Mouse (Mus musculus): ENCODE measurements around the gene Dpp9. TPM values are rescaled to one million over a fixed set of nuclear protein-coding genes. Genes with fewer than 3 reads are reported as not detected.

Dpp9 gene
- polyA plus RNA-seq, 1 experiment from 2014 or later, result 28.8 TPM

DNA sequence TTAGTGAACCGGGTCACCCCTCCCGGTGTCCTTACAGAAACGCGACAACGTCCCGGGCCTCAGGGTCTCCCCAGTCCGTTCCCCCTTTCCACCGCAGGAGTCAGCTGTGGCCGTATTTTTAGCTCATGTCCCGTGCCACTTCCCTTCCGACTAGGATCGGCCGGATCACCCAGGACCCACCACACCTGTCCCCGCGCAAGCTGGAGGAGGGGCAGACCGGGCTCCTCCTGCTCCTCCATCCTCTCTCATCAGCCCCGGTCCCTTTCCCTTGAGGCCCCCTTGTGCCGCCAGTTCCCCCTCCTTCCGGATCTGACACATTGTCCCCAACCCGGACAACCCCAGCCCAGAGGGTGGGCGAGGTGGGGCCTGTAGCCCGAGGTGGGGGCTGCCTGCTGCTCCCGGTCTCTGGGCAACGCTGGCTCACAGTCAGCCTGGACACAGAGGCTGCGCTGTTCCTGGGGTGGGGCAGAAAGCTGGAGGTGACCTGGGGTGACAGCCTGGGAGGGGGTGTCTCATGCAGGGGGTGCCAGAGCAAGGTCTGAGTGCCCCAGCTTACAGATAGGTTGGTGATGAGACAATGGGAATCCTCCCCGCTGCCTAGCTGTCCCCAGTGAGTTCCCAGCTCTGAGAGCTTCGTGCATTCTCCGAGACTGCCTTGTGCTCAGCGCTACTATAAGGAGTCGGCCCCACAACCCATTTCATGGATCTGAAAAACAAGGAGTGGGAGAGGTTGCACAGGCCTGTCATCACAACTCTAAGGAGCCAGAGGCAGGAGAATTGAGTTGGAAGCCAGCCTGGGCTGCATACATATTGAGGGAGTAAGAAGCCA is 69.7 kb downstream of the Dpp9 start:
- Histone ChIP-seq H3K9me3 (no peaks in the 10 kb centered on the region), H3K36me3 (no peaks in the 10 kb centered on the region), H3K4me3 (peak overlapping the region; percentile 41), H3K27ac (replicated peaks) (no peak overlapping the region), H3K27me3 (peaks cover 14% of the 10 kb centered on the region), H3K9ac (peak overlapping the region; percentile 66), H3K4me1 (replicated peaks) (peaks cover 17% of the 10 kb centered on the region), H3K4me2 (peak overlapping the region; percentile 79)
- WGBS, result 1% methylated on average over 30 of the region's 30 CpGs
- peak; percentile 67 for ATAC-seq (ENCODE audit: low FRiP score, low read depth)

DNA sequence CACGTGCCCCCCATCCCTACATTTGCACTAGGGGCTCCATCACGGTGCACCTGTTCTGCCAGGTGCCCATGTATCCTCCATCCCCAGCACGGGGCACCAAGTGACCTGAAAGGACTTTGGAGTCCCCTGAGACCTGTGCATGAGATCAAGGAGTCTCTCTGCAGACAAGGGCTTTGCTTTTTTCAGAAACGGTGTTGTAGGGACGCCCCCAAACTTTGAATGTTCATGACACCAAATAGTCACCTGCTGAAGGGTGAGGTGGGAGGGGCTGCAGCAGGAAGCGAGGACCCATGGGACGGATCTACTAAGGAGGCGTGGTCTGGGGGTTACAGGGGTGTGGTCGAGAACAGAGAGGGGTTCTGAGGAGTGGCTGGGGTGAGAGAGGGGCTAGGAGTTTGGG is 70.4 kb downstream of the Dpp9 start:
- H3K4me1 ChIP-seq (replicated peaks), result peaks cover 15% of the 10 kb centered on the region
- WGBS, result 22% methylated on average over 9 of the region's 9 CpGs
- H3K9ac ChIP-seq, result peak overlapping the region; percentile 66
- H3K27me3 ChIP-seq, result peaks cover 14% of the 10 kb centered on the region
- H3K27ac ChIP-seq (replicated peaks), result no peak overlapping the region
- ATAC-seq (ENCODE audit: low FRiP score, low read depth), result peak; percentile 4; the same call in 1 of the 2 replicates
- H3K4me2 ChIP-seq, result peak overlapping the region; percentile 79
- H3K4me3 ChIP-seq, result peak overlapping the region; percentile 41
- no peaks in the 10 kb centered on the region for H3K9me3 ChIP-seq
- H3K36me3 ChIP-seq, result no peaks in the 10 kb centered on the region

DNA sequence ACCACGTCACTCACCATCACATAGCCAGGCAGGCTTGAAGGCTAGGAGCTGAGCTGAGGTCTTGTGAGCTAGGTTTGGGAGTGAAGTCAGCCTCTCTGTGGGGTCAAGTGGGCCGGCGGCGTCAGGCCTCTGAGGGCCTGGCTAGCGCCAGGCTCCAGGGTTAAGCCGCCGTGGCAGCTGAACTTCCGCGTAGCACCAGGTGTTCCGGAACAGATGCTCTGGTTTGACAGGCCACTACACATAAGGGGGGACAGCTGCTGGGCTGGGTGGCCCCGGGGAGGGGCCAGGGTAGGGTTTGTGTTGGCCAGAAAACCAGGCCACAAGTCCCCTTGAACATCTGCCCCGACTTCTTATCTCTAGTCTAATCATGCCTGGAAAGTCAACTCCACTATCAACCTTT is 71.3 kb downstream of the Dpp9 start:
- no peak overlapping the region for H3K4me3 ChIP-seq
- H3K4me2 ChIP-seq, result no peak overlapping the region
- no peak overlapping the region for H3K9ac ChIP-seq
- peaks cover 14% of the 10 kb centered on the region for H3K27me3 ChIP-seq
- H3K4me1 ChIP-seq (replicated peaks), result peaks cover 18% of the 10 kb centered on the region
- H3K27ac ChIP-seq (replicated peaks), result no peak overlapping the region
- no peaks in the 10 kb centered on the region for H3K36me3 ChIP-seq
- WGBS, result 69% methylated on average over 12 of the region's 12 CpGs
- no peak for ATAC-seq (ENCODE audit: low FRiP score, low read depth)
- H3K9me3 ChIP-seq, result no peaks in the 10 kb centered on the region

DNA sequence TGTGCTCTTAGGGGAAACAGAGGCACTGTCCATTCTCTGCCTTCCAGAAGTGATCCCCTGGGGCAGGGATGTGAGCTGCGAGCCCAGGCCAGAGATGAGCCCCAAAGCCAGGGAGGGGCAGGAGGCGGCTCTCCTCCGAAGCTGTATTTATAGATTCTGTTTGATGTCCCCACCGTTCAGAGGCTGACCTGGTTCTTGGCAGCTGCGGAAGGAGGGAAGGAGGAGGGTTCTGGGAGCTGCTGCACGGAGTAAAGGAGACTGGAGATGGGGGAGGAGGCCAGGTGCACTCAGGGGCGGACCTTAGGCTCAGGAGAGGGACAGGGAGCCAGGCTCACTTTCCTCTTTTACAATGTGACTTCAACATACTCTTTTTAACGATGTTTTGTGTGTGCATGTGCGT is 72.6 kb downstream of the Dpp9 start:
- Histone ChIP-seq H3K9ac (no peak overlapping the region), H3K9me3 (no peaks in the 10 kb centered on the region), H3K4me3 (no peak overlapping the region), H3K27ac (replicated peaks) (no peak overlapping the region), H3K4me1 (replicated peaks) (peaks cover 31% of the 10 kb centered on the region), H3K36me3 (no peaks in the 10 kb centered on the region), H3K27me3 (peaks cover 14% of the 10 kb centered on the region), H3K4me2 (no peak overlapping the region)
- 17% methylated on average over 9 of the region's 9 CpGs for WGBS
- no peak for ATAC-seq (ENCODE audit: low FRiP score, low read depth)

DNA sequence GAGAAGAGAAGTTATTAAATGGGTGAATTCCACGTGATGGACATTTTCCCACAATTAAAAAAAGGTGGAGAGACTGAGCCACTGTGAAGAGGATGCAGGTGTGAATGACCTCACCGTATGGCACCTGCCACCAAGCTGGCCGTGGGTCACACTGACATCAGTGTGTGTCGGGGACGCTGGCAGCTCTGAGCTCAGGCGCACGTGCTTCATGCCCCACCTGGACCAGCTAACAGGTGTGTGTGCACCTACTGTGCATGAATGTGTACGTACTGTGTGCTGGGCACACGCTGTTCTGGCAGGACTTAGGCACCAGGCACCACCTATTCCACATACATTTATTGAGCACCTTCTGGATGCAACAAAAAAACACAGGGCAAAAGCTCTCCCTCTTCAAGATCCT is 74.2 kb downstream of the Dpp9 start:
- WGBS, result 80% methylated on average over 9 of the region's 9 CpGs
- no peak overlapping the region for H3K9ac ChIP-seq
- peaks cover 35% of the 10 kb centered on the region for H3K4me1 ChIP-seq (replicated peaks)
- H3K27ac ChIP-seq (replicated peaks), result no peak overlapping the region
- no peak overlapping the region for H3K4me2 ChIP-seq
- no peaks in the 10 kb centered on the region for H3K36me3 ChIP-seq
- no peak overlapping the region for H3K4me3 ChIP-seq
- peaks cover 10% of the 10 kb centered on the region for H3K27me3 ChIP-seq
- ATAC-seq (ENCODE audit: low FRiP score, low read depth), result no peak
- no peaks in the 10 kb centered on the region for H3K9me3 ChIP-seq

DNA sequence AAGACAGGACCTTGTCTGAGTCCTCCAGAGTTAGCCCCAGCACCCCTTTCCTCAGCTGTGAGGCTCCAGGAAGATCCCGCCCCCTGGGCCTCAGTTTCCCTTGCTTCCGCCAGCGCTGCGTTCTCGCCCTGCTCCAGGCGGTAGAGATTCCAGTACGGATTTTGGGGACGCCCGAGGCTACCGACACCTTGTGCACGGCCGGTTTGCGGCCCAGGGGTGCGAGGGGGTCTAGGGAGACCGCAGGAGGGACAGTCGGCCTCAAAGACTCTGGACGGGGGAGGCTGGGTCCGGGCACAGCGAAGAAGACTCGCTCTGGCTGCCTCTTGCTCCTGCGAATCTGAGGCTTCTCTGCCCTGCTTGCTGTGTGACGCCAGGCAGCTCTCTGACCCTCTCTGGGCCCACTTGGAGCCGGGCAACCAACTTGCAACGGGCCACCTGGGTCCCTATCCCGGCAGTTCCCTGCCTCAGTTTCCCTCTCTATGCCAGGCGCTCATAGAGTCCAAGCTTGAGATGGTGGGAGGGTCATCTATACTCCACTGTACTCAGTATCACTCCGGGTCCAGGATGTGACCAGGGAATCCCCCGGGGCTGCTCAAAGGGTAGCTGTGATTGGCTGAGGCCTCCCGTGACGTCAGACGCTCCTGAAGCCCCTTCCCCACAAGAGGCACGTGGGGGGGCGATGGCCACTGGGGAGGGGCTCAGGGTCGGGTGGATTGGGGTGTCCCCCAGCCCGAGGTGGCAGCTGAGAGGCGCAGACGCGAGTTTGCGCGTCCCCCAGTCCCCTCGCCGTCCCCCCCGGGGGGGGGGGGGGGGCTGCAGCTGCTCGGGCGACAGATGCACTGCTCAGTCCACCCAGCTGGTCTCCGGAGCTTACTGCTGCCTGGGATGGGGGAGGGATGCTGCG is 76.8 kb downstream of the Dpp9 start:
- no peaks in the 10 kb centered on the region for H3K36me3 ChIP-seq
- H3K9ac ChIP-seq, result peak overlapping the region; percentile 45
- WGBS, result under 1% methylated on average over 45 of the region's 47 CpGs
- H3K4me1 ChIP-seq (replicated peaks), result peaks cover 45% of the 10 kb centered on the region
- H3K4me2 ChIP-seq, result peak overlapping the region; percentile 82
- H3K4me3 ChIP-seq, result peak overlapping the region; percentile 50
- no peak overlapping the region for H3K27ac ChIP-seq (replicated peaks)
- ATAC-seq (ENCODE audit: low FRiP score, low read depth), result peak; percentile 57
- no peaks in the 10 kb centered on the region for H3K9me3 ChIP-seq
- H3K27me3 ChIP-seq, result no peaks in the 10 kb centered on the region

DNA sequence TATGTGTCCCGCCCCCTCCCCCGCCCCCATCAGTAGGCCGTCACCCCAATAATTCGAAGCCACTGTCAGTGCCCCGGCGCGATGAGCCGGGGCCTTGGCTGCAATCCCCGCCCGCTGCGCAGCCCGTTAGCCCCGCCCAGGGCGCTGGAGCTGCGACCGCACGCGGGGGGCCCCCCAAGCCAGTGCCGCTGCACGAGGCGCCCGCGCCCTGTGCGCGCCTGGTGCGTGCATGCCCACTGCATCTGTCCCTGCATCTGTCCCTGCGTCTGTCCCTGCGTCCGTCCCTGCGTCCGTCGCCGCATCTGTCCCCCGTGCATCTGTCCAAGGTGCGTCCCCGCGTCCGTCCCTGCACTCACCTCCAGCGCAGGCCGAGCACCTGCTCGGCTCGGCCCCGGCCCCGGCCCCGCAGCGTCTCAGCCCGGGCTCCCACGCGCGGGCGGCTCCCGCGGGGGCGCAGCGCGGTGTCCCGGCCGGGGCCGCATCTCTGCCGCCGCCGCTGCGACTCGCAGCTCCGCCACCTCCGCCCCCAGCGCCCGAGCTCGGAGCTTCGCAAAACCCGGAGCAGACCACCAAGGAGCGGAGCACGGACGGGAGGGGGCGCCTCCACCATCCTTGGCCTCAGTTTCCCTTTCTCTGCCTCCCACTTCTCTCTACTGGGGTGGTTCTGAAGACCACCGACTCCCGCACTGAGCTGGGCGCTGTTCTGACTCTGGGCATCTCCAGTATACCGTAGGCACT is 78.7 kb downstream of the Dpp9 start, which contains the start of gene Sema6b:
Sema6b (minus strand) TSS at position 486 of the 738 bp plus-strand sequence.
- no peaks in the 10 kb centered on the region for H3K27me3 ChIP-seq

DNA sequence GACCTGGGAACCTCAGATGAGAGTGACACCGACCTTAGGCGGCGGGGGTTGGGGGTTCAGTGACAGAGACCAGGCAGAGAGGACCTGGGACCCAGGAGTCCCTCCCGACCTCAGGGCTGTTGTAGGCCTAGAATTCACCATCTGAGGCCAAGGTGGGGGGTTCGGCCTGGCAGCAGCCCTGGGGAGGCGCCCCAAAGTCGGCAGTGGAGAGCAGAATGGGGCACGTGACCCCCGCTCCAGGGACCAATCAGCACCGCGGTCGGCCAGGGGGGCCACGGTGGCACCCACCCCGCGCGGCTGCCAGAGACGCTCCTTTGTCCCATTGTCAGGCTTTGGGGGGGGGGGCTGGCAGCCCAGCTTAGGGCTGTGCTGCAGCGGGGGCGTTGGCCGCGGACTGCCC is 79.3 kb downstream of the Dpp9 start:
- Histone ChIP-seq H3K9me3 (no peaks in the 10 kb centered on the region), H3K36me3 (no peaks in the 10 kb centered on the region), H3K4me3 (peak overlapping the region; percentile 73), H3K9ac (peak overlapping the region; percentile 80), H3K4me2 (peak overlapping the region; percentile 82), H3K27ac (replicated peaks) (peak overlapping the region; percentile 82), H3K27me3 (no peaks in the 10 kb centered on the region), H3K4me1 (replicated peaks) (peaks cover 55% of the 10 kb centered on the region)
- 6% methylated on average over 19 of the region's 21 CpGs for WGBS
- peak; percentile 8 for ATAC-seq (ENCODE audit: low FRiP score, low read depth)

More for the DNA sequence above, 78.7 kb downstream of the Dpp9 start, which contains the start of gene Sema6b:
- H3K36me3 ChIP-seq, result no peaks in the 10 kb centered on the region
- peak within 1 kb of the TSS; percentile 82 for H3K27ac ChIP-seq (replicated peaks)
- peak within 1 kb of the TSS; percentile 73 for H3K4me3 ChIP-seq
- ATAC-seq (ENCODE audit: low FRiP score, low read depth), result peak; percentile 33
- H3K9ac ChIP-seq, result peak within 1 kb of the TSS; percentile 80
- peak within 1 kb of the TSS; percentile 82 for H3K4me2 ChIP-seq
- peaks cover 48% of the 10 kb centered on the region for H3K4me1 ChIP-seq (replicated peaks)
- WGBS, result under 1% methylated on average over 68 of the region's 79 CpGs
- H3K9me3 ChIP-seq, result no peaks in the 10 kb centered on the region

DNA sequence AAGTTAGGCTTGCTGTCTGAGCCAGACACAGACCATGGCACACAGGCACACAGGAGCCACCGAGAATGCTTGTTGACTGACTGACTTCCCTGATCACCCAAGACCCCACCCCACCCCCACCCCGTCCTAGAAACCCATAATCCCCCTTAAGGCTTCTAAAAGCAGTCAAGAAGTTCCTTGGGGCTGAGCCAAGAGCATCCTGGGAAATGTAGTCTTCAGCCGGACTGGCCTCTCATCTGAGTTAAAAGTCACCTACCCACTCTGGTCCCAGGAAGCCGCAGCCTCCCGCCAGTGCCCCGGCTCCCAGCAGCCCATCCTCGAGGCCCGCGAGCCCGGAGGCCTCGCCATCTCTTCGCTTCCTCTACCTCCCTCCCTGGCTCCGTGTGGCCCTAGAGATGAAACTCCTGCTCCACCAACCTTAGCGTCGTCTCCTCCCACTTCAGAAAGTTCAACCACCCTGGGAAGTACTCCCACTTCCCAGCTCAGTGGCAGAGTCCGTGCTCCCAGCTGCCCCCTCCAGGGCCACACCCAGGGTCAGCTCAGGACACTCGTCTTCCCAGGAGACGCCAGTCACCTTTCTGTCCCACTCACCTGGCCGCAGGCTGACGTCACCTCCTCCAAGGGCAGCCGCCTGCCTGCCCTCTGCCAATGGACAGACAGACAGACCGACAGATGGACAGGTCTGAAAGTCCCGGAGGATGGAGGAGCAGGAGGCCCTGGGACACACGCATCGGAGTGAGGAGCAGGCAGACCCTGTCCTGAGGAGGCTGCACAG is 80.7 kb downstream of the Dpp9 start:
- H3K9ac ChIP-seq, result 0 out of 2 replicates have a peak overlapping the region, but pooled peaks have one; percentile 80
- peak overlapping the region; percentile 82 for H3K4me2 ChIP-seq
- no peaks in the 10 kb centered on the region for H3K9me3 ChIP-seq
- WGBS, result 19% methylated on average over 25 of the region's 25 CpGs
- peak overlapping the region; percentile 73 for H3K4me3 ChIP-seq
- H3K36me3 ChIP-seq, result no peaks in the 10 kb centered on the region
- H3K4me1 ChIP-seq (replicated peaks), result peaks cover 66% of the 10 kb centered on the region
- no peak overlapping the region for H3K27ac ChIP-seq (replicated peaks)
- no peaks in the 10 kb centered on the region for H3K27me3 ChIP-seq
- no peak for ATAC-seq (ENCODE audit: low FRiP score, low read depth)

Data from hindbrain, embryonic 15.5 days (tissue).